Mouse (Mus musculus): ENCODE data around the gene Ldb1.

- TF ChIP-seq CTCF (IDR thresholded peaks at IDR 0.05; ENCODE audit: low read depth): no peak
- TF ChIP-seq EP300 (optimal IDR thresholded peaks at IDR 0.05): no peak
Observed at GRCm38 (mm10) chr19:46030196-46030983, 14.6 kb downstream of the Ldb1 start.
